Mouse (Mus musculus): ENCODE results near the gene Gpr84. TPM values are rescaled to one million over a fixed set of nuclear protein-coding genes. Genes with fewer than 3 reads are reported as not detected.

The Gpr84 gene
- not detected for polyA plus RNA-seq (2017; shearing (Covaris generic))

GRCm38 (mm10) chr15:103310365-103310910 is at the start of gene Gpr84:
Gpr84 (minus strand) TSS chr15:103310612.

GRCm38 (mm10) chr15:103339961-103340337 is 29.5 kb upstream of the Gpr84 start, which contains the start of gene Zfp385a:
Zfp385a (minus strand) TSS chr15:103340093.

DNA sequence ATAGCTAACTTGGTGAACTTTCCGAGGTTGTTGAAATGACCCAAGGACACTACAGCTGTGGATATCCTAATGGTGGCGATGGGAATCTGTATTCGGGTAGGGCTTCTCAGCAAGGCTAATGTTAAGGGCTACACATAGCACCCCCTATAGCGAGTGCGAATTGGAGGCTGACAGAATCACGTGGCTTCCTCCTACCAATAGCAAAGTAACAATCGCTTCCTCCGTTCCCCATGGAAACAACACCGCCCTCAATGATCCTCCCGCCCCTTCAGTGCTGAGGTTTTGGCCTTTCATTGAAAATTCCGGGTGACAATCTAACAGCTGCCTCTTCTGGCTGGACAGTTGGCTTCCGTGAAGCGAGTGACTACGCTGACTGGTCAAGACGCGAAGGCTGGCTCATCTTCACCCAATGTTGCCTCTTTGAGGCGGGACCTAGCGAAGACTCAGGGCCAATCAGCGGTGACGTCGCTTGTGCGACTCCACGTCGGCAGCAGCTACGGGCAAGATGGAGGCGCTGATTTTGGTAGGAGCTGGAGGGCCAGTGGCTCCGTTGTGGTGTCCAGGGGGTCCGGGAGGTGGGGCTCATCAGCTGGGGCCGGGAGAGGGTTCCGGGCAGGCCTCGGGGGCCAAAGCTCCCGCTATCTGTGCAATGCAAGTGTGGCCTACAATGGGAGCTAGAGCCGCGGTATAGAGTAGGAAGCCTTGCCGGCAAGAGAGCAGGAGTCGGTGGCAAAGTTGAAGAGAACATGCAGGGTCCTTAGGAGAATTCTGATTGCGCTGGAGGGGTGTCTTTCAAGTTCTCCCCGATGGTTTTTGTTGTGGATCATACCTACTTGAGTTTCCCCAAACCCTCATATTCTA is 37.8 kb downstream of the Gpr84 start, which contains the start of gene Copz1:
Gene Copz1 (plus strand): TSS at position 296 of the 861 bp plus-strand sequence.

Other genes with a start within 250 kb of the Gpr84 start
- 4.9 TPM for gene Smug1, start 143.5 kb downstream of the Gpr84 start, polyA plus RNA-seq (2017; shearing (Covaris generic))
- gene Cbx5, start 70.8 kb downstream of the Gpr84 start, polyA plus RNA-seq (2017; shearing (Covaris generic)): 7.5 TPM
- 179 TPM for gene Hnrnpa1, start 70.2 kb downstream of the Gpr84 start, polyA plus RNA-seq (2017; shearing (Covaris generic))
- not detected for gene Nfe2, start 52.2 kb downstream of the Gpr84 start, polyA plus RNA-seq (2017; shearing (Covaris generic))
- gene Copz1, start 37.9 kb downstream of the Gpr84 start, polyA plus RNA-seq (2017; shearing (Covaris generic)): 122 TPM
- not detected for gene Zfp385a, start 29.5 kb upstream of the Gpr84 start, polyA plus RNA-seq (2017; shearing (Covaris generic))
- 2.6 TPM for gene Itga5, start 56.2 kb upstream of the Gpr84 start, polyA plus RNA-seq (2017; shearing (Covaris generic))
- gene Gtsf1, start 119.9 kb upstream of the Gpr84 start, polyA plus RNA-seq (2017; shearing (Covaris generic)): not detected
- not detected for gene Gtsf2, start 137.9 kb upstream of the Gpr84 start, polyA plus RNA-seq (2017; shearing (Covaris generic))
- gene Nckap1l, start 143.2 kb upstream of the Gpr84 start, polyA plus RNA-seq (2017; shearing (Covaris generic)): 128 TPM
- 9.4 TPM for gene Pde1b, start 192.4 kb upstream of the Gpr84 start, polyA plus RNA-seq (2017; shearing (Covaris generic))
- not detected for gene Ppp1r1a, start 227.4 kb upstream of the Gpr84 start, polyA plus RNA-seq (2017; shearing (Covaris generic))